Mouse (Mus musculus) left cerebral cortex, adult 2 months (tissue): ENCODE results near the gene Shd. TPM values are rescaled to one million over a fixed set of nuclear protein-coding genes. Genes with fewer than 3 reads are reported as not detected.

Experiments
- DNase-seq, 2 experiments: peaks; one replicate each; pipeline ENCODE4 v3.0.0; 2021 to 2022; ENCODE audit warnings: low spot score in 2 of 2, mixed read lengths in 1 of 2; ENCODE audit errors: extremely low spot score in 1 of 2
- H3K27ac ChIP-seq: fragments of 200-600 bp; 2 replicates; pipeline ENCODE4 v1.8.1; 2022
- H3K4me3 ChIP-seq: fragments of 200-600 bp; 2 replicates; pipeline ENCODE4 v1.8.1; 2022
- CTCF ChIP-seq: fragments of 200-600 bp; IDR thresholded peaks from 2 replicates; pipeline ENCODE4 v1.8.1; 2022; ENCODE audit warnings: antibody characterized with exemption, mild to moderate bottlenecking, moderate library complexity
- intact Hi-C: fragments of 180-260 bp; cut with DNase I; formaldehyde crosslinking; loops from one replicate; pipeline ENCODE4 v1.15.1; 2025
- total RNA-seq, 2 experiments: library from RNA; stranded (reverse); gene quantifications; 2 replicates each; pipeline ENCODE4 v1.2.3; 2021

The Shd gene
- total RNA-seq, 2 experiments from 2014 or later: 36.7 to 40.1 TPM

DNA sequence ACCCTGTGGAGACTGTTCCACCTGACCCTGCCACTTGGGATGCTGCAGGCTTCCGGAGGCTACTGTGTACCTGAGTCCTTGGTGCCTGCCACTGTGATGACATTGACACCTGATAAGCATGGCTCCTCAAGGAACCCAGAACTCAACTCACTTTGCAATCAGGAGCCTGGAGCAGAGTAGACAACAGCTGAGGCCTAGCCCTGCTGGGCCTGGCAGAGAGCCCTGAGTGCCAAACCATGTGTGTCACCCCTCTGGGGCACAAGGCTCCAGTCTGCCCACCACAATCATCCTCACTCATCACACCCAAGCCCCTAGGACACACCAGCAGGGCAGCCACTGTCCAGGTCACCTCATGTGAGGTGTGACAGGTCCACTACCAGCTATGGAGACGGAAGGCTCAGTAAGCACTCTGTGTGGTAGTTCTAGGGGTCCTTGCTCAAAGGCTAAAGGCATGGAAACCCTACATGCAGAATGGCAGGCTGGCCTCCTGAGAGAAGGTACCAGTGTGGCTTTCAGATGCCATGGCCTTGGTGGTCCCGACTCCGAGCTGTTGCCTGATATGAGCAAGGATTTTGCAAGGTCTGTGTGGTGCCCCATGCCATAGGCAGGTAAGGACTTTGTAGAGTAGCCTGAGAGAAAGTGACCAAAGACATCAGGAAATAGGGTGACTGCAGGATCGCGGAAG, 50.3 kb downstream of the Shd start:
- no peak for TF ChIP-seq CTCF
- intact Hi-C loops: no loop called here
- DNase-seq: peak in 1 of 2 experiments; percentile 16
- H3K4me3 ChIP-seq: no peak overlapping the region
- H3K27ac ChIP-seq: peak overlapping the region; percentile 77

DNA sequence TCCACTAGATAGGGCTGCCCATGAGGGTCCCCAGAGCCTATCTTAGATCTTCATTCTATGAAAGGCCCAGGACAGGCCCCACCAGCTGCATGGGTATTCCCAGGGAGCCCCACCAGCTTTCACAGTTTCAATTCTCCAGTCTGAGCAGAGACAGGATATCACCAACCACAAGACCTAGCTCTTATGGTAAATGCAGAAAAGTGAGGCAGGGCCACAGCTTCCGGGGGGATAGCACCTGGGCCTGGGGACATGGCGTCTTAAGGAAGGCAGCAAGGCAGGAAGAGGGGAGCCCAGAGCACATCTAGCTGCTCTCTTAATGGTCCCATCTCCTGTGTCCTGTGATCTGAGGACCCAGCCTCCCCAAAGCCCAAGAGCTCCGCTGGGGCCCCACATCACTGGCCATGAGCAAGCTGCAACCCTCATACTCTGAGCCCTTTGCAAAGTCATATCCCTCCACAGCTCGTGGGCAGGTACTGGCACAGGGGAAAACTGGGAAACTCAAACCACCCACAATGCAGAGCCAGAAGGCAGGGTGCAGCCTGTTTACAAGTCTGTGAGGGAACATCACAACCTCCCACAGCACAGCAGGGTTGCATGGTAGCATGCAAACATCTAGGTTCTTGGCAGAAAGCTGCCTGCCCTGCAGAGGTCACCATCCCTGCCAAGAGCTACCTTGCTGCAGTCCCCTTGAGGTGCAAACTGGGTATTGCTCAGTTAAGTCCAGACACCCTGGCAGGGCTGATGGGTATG, 51.1 kb downstream of the Shd start:
- H3K27ac ChIP-seq: peak overlapping the region; percentile 77
- H3K4me3 ChIP-seq: no peak overlapping the region
- TF ChIP-seq CTCF: no peak; the same call in 1 of the 2 replicates
- peak; percentile 59 to 66 for DNase-seq
- intact Hi-C loops: no loop called here

DNA sequence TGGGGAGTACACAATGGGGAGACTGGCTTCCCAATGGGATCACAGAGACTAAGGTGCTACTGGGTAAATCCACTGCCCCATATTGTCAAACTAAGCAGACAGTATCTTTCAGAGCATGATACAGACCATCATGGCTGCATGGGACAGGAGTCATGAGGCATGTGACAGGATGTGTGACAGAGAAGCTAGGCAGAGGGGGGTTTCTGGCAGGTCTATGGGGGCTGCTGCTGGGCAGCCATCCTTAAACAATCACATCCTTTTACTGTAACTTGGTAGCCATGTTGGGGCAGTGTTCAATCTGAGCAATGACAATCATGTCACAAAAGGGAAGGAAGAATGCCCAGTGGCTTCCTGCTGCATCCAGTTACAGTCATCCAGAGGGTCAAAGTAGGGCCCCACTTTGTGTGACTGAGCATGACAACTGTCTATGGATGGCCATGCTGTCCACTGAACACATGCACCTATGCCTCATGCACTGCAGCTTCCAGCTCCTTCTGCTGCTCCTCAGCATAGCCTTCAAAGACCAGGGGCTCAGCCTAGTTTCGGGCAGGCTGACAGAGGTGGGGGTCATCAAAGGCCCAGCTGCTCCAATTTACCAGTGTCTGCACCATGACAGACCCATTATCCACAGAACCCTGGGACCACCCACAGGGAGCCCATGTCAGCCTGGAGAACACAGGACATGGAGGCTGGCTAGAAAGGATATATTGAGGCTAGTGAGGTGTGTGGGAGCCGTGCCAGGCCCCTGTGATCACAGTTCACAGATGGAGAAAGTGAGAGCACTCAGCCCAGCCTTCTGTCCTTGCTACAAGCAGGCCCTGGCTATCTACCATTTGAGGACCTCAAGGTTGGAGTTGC, 52.1 kb downstream of the Shd start:
- H3K4me3 ChIP-seq: no peak overlapping the region
- TF ChIP-seq CTCF: no peak
- peak overlapping the region; percentile 77 for H3K27ac ChIP-seq
- intact Hi-C loops: no loop called here
- DNase-seq: no peak

DNA sequence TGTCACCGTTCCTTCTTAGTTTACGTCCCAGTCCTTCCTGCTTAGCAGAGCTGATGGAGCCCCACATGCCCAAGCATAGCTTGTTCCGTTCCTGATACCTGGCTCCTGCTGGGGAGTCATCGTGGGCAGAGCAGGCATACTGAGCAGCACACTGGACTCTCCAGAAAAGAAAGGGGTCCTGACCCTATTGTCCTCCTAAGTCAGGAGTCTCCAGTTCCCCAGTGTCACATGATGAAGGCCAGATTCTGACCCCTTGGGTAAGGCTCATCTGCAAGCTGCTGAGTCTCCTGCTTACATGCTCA, 52.7 kb downstream of the Shd start:
- Histone ChIP-seq H3K4me3 (no peak overlapping the region), H3K27ac (peak overlapping the region; percentile 77)
- no peak for TF ChIP-seq CTCF
- intact Hi-C loops: no loop called here
- no peak for DNase-seq

DNA sequence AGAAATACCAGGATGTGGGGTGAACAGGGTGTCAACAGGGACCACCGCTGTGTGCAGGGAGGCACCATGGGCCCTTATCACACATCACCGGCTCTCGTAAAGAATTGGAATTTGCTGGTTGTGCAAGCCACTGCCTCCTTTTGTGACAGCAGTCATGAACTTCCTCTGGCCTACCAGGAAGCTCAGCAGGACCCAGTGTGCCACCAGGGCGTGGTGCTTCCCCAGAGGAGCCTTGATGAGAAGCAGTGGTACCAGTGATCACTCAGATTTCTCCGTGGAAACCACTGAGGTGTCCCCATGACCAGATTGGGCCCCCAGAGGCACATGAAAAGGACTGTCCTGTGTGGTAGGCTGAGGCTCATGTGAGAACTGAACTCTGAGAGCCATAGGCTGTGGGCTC, 53.1 kb downstream of the Shd start:
- Histone ChIP-seq H3K27ac (peak overlapping the region; percentile 77), H3K4me3 (no peak overlapping the region)
- intact Hi-C loops: no loop called here
- TF ChIP-seq CTCF: no peak
- DNase-seq: no peak

DNA sequence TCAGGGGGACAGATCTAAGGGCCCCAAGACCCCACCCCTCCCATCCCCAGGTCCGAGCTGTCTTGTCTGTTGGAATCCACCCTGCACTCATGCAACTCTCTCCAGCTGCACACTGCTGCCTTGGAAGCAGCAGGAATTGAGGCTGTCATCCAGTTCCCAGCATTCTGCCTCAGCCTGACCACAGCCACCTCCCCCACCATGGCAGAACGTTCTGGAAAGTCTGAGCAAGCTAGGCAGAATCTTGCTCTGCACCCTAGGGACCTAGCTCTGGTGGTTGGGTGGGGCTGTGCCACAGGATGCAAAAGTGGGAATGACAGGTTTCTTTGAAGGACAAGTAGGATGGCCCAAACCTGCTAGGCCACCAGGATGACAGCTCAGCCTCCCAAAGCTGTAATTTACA, 54.2 kb downstream of the Shd start:
- no peak overlapping the region for H3K4me3 ChIP-seq
- peak overlapping the region; percentile 4; the same call in 1 of the 2 replicates for H3K27ac ChIP-seq
- intact Hi-C loops: no loop called here
- no peak for TF ChIP-seq CTCF
- no peak for DNase-seq

DNA sequence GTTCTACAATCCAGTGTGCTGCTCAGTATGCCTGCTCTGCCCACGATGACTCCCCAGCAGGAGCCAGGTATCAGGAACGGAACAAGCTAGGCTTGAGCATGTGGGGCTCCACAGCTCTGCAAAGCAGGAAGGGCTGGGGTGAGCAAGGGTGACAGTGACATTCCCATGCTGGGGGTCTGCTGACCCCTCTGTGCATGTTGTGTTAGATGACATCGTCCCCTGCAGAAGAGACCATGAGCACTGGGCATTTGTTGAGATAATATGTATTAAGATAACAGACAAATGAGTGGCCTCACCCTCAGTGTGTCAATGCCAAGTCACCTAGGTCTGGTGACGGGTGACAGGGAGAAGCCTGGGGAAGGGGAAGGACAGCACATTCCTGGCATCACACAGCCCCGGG, 54.7 kb downstream of the Shd start:
- peak overlapping the region; percentile 4; the same call in 1 of the 2 replicates for H3K27ac ChIP-seq
- DNase-seq: no peak
- H3K4me3 ChIP-seq: no peak overlapping the region
- intact Hi-C loops: no loop called here
- TF ChIP-seq CTCF: no peak

Other genes starting within 250 kb of the Shd start
- gene Adgre4, start 220.5 kb upstream of the Shd start, total RNA-seq: under 1 TPM in 1 of 2 experiments, not detected in 1; 0.09 TPM
- 1 to 10 TPM; 5.1 to 6.7 TPM for gene Zfp119a, start 91.5 kb upstream of the Shd start, total RNA-seq
- gene Zfp959, start 78.4 kb upstream of the Shd start, total RNA-seq: 1 to 10 TPM; 6.2 to 6.6 TPM
- 1 to 10 TPM; 2.3 to 4.1 TPM for gene Zfp119b, start 21.0 kb upstream of the Shd start, total RNA-seq
- gene Ebi3, start 17.8 kb upstream of the Shd start, total RNA-seq: 1 to 10 TPM; 1.2 to 1.4 TPM
- 10 to 100 TPM; 16.4 to 17.4 TPM for gene Yju2, start 11.4 kb upstream of the Shd start, total RNA-seq
- 10 to 100 TPM; 88.7 to 90.6 TPM for gene Fsd1, start 16.0 kb downstream of the Shd start, total RNA-seq
- 1 to 10 TPM; 2.5 to 3.1 TPM for gene Stap2, start 35.1 kb downstream of the Shd start, total RNA-seq
- gene Mpnd, start 35.2 kb downstream of the Shd start, total RNA-seq: 10 to 100 TPM; 90.8 to 91.2 TPM
- gene Sh3gl1, start 66.2 kb downstream of the Shd start, total RNA-seq: 10 to 100 TPM; 38.9 to 43.2 TPM
- 1 to 10 TPM; 1.6 to 2.0 TPM for gene Chaf1a, start 70.0 kb downstream of the Shd start, total RNA-seq
- gene Ubxn6, start 104.6 kb downstream of the Shd start, total RNA-seq: 10 to 100 TPM; 91.2 to 98.3 TPM
- gene Hdgfl2, start 109.2 kb downstream of the Shd start, total RNA-seq: 100 to 1,000 TPM; 102 to 109 TPM
- 1 to 10 TPM; 5.0 to 7.4 TPM for gene Plin4, start 139.3 kb downstream of the Shd start, total RNA-seq
- under 1 TPM; 0.38 to 0.68 TPM for gene Plin5, start 147.1 kb downstream of the Shd start, total RNA-seq
- gene Lrg1, start 151.5 kb downstream of the Shd start, total RNA-seq: 1 to 10 TPM; 4.2 to 6.1 TPM
- 100 to 1,000 TPM; 117 to 125 TPM for gene Sema6b, start 169.9 kb downstream of the Shd start, total RNA-seq
- gene Tnfaip8l1, start 192.0 kb downstream of the Shd start, total RNA-seq: 1 to 10 TPM; 7.5 to 8.7 TPM
- 10 to 100 TPM; 39.5 to 41.2 TPM for gene Mydgf, start 213.5 kb downstream of the Shd start, total RNA-seq
- gene Dpp9, start 248.4 kb downstream of the Shd start, total RNA-seq: 10 to 100 TPM; 70.7 to 74.1 TPM